Mouse (Mus musculus) liver, adult 2 months (tissue): Measurements from ENCODE around the gene Tlr6.

ENCODE experiments used
- CTCF ChIP-seq: fragments of 200-500 bp; IDR thresholded peaks from 2 replicates; pipeline ENCODE4 v1.5.1; 2011; ENCODE audit warnings: low read depth, low read length, control low read depth
- POLR2A ChIP-seq: fragments of 200-500 bp; IDR thresholded peaks from 2 replicates; pipeline ENCODE4 v1.6.1; 2011; ENCODE audit warnings: low read length, control low read depth; ENCODE audit not compliant: insufficient read depth; ENCODE audit errors: extremely low read depth

DNA sequence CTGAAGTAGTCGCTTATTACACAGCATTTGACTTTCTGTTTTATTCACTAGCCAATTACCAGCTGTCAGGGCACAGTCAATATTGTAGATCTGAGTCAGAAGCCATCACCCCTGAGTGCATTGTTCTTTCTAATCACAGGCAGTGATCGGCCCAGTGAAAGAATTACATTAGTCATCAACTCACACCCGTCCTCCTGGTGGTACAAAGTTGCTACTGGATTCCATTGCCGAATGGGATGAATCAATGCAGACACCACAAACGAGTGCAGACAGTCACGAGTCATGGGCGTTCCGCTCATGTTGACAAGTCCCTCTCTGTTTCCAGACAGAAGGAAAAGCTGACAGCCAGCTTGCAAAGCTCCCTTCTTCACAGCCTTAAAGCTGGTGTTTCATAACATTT is 32.6 kb upstream of the Tlr6 start:
- TF ChIP-seq POLR2A (no peak), CTCF (no peak)
